Mouse (Mus musculus) midbrain, embryonic 15.5 days (tissue): ENCODE measurements at regions not wholly inside any gene's neighbourhood (a gene's known extent, or its start where the extent isn't known, plus 50 kb on each side); places are given as distances from the start of the nearest gene placed in this dataset.

Source experiments
- ATAC-seq: fragments of 200-750 bp; cut with Nextera tagmentation; replicated peaks from 2 replicates; pipeline ENCODE4 v1.8.0; 2017; ENCODE audit warnings: moderate TSS enrichment
- H3K27ac ChIP-seq: fragments of 300-500 bp; sonication (generic); 2 replicates; pipeline ENCODE4 v1.5.1; 2015; ENCODE audit warnings: mild to moderate bottlenecking, inconsistent platforms
- H3K27me3 ChIP-seq: fragments of 300-500 bp; sonication (generic); replicated peaks from 2 replicates; pipeline ENCODE4 v1.6.1; 2015; ENCODE audit warnings: inconsistent platforms
- H3K36me3 ChIP-seq: fragments of 300-500 bp; sonication (generic); replicated peaks from 2 replicates; pipeline ENCODE4 v1.6.1; 2015; ENCODE audit warnings: inconsistent platforms
- H3K4me1 ChIP-seq: fragments of 300-500 bp; sonication (generic); 2 replicates; pipeline ENCODE4 v1.6.1; 2015; ENCODE audit warnings: inconsistent platforms
- H3K4me2 ChIP-seq: fragments of 300-500 bp; sonication (generic); 2 replicates; pipeline ENCODE4 v1.6.1; 2015; ENCODE audit warnings: inconsistent platforms, mild to moderate bottlenecking, moderate library complexity
- H3K4me3 ChIP-seq: fragments of 300-500 bp; sonication (generic); 2 replicates; pipeline ENCODE4 v1.5.1; 2015; ENCODE audit warnings: mild to moderate bottlenecking, inconsistent platforms
- H3K9ac ChIP-seq: fragments of 300-500 bp; sonication (generic); 2 replicates; pipeline ENCODE4 v1.6.1; 2015; ENCODE audit warnings: mild to moderate bottlenecking, inconsistent platforms
- H3K9me3 ChIP-seq: fragments of 300-500 bp; sonication (generic); 2 replicates; pipeline ENCODE4 v1.6.1; 2016; ENCODE audit warnings: inconsistent platforms
- WGBS: fragments of 180-500 bp; shearing (Covaris S2); methylation state at CpG from one replicate; pipeline ENCODE4 v1.1.7; 2015; ENCODE audit warnings: mixed read lengths; 5-methylcytosine and 5-hydroxymethylcytosine counted together

- Histone ChIP-seq H3K27ac (no peak overlapping the region), H3K9me3 (no peaks in the 10 kb centered on the region), H3K4me1 (no peaks in the 10 kb centered on the region), H3K4me3 (no peak overlapping the region), H3K4me2 (no peak overlapping the region), H3K36me3 (no peaks in the 10 kb centered on the region), H3K27me3 (no peaks in the 10 kb centered on the region), H3K9ac (no peak overlapping the region)
- WGBS, result 75% methylated on average over 14 of the region's 14 CpGs
- no peak for ATAC-seq
Observed at GRCm38 (mm10) chr19:53476768-53477547, 52.0 kb upstream of the Dusp5 start.

- Histone ChIP-seq H3K4me2 (no peak overlapping the region), H3K9me3 (0 out of 2 replicates have a peak, but pooled peaks cover 4% of the 10 kb centered on the region), H3K4me1 (no peaks in the 10 kb centered on the region), H3K36me3 (no peaks in the 10 kb centered on the region), H3K9ac (no peak overlapping the region), H3K27ac (no peak overlapping the region), H3K27me3 (no peaks in the 10 kb centered on the region), H3K4me3 (no peak overlapping the region)
- 57% methylated on average over 7 of the region's 7 CpGs for WGBS
- ATAC-seq, result no peak
Observed at GRCm38 (mm10) chr19:53469256-53469655, 59.7 kb upstream of the Dusp5 start.

- H3K36me3 ChIP-seq, result no peaks in the 10 kb centered on the region
- 0 out of 2 replicates have a peak, but pooled peaks cover 4% of the 10 kb centered on the region for H3K9me3 ChIP-seq
- no peak for ATAC-seq
- no peak overlapping the region for H3K4me2 ChIP-seq
- H3K9ac ChIP-seq, result no peak overlapping the region
- peaks cover 11% of the 10 kb centered on the region for H3K4me1 ChIP-seq
- H3K27ac ChIP-seq, result no peak overlapping the region
- H3K27me3 ChIP-seq, result 0 out of 2 replicates have a peak, but pooled peaks cover 2% of the 10 kb centered on the region
- WGBS, result 91% methylated on average over 5 of the region's 5 CpGs
- no peak overlapping the region for H3K4me3 ChIP-seq
Observed at GRCm38 (mm10) chr19:53464681-53465080, 64.2 kb upstream of the Dusp5 start.

GRCm38 (mm10) chr19:53464135-53464534 lies 64.8 kb upstream of the Dusp5 start:
- no peak overlapping the region for H3K4me2 ChIP-seq
- no peaks in the 10 kb centered on the region for H3K36me3 ChIP-seq
- H3K4me1 ChIP-seq, result peaks cover 16% of the 10 kb centered on the region
- 0 out of 2 replicates have a peak, but pooled peaks cover 2% of the 10 kb centered on the region for H3K27me3 ChIP-seq
- ATAC-seq, result no peak
- no peak overlapping the region for H3K27ac ChIP-seq
- 0 out of 2 replicates have a peak, but pooled peaks cover 4% of the 10 kb centered on the region for H3K9me3 ChIP-seq
- H3K4me3 ChIP-seq, result no peak overlapping the region
- 82% methylated on average over 3 of the region's 3 CpGs for WGBS
- no peak overlapping the region for H3K9ac ChIP-seq

- Histone ChIP-seq H3K4me3 (no peak overlapping the region), H3K9me3 (0 out of 2 replicates have a peak, but pooled peaks cover 1% of the 10 kb centered on the region), H3K4me1 (peaks cover 22% of the 10 kb centered on the region), H3K27ac (no peak overlapping the region), H3K9ac (no peak overlapping the region), H3K27me3 (0 out of 2 replicates have a peak, but pooled peaks cover 2% of the 10 kb centered on the region), H3K4me2 (no peak overlapping the region), H3K36me3 (no peaks in the 10 kb centered on the region)
- 65% methylated on average over 17 of the region's 17 CpGs for WGBS
- ATAC-seq, result no peak
Observed at GRCm38 (mm10) chr19:53461025-53462015, 67.6 kb upstream of the Dusp5 start.

GRCm38 (mm10) chr19:53460312-53461024 lies 68.4 kb upstream of the Dusp5 start:
- Histone ChIP-seq H3K4me2 (peak overlapping the region; percentile 14), H3K27ac (no peak overlapping the region), H3K9ac (no peak overlapping the region), H3K27me3 (0 out of 2 replicates have a peak, but pooled peaks cover 2% of the 10 kb centered on the region), H3K9me3 (no peaks in the 10 kb centered on the region), H3K4me3 (no peak overlapping the region), H3K36me3 (no peaks in the 10 kb centered on the region), H3K4me1 (peaks cover 22% of the 10 kb centered on the region)
- 5% methylated on average over 19 of the region's 19 CpGs for WGBS
- ATAC-seq, result no peak

DNA sequence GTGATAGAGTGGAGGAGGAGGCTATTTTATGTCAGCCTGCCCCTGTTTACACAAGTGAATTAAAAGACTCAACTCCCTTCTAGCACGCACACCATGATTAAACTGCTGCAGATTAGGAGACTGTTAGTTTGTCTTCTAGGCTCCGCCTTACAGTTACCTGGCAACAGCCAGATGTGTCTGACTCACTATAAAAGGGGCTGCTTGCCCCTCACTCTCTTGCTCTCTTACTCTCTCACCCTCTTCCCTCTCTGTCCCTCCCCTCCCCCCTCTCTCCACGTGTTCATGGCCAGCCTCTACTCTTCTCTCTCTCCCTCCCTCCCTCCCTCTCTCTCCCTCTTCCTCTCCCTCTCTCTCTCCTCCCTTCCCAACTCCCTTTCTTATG lies 69.0 kb upstream of the Smndc1 start:
- peak; percentile 81 for ATAC-seq
- Histone ChIP-seq H3K4me3 (no peak overlapping the region), H3K4me1 (peaks cover 22% of the 10 kb centered on the region), H3K9me3 (no peaks in the 10 kb centered on the region), H3K27ac (peak overlapping the region; percentile 68; the same call in 1 of the 2 replicates), H3K4me2 (peak overlapping the region; percentile 20; the same call in 1 of the 2 replicates), H3K27me3 (0 out of 2 replicates have a peak, but pooled peaks cover 2% of the 10 kb centered on the region), H3K36me3 (no peaks in the 10 kb centered on the region), H3K9ac (no peak overlapping the region)
- 11% methylated on average over 3 of the region's 3 CpGs for WGBS

- H3K4me2 ChIP-seq, result peak overlapping the region; percentile 20; the same call in 1 of the 2 replicates
- no peaks in the 10 kb centered on the region for H3K9me3 ChIP-seq
- H3K9ac ChIP-seq, result no peak overlapping the region
- peak; percentile 50 for ATAC-seq
- peak overlapping the region; percentile 68 for H3K27ac ChIP-seq
- 48% methylated on average over 10 of the region's 10 CpGs for WGBS
- no peak overlapping the region for H3K4me3 ChIP-seq
- 0 out of 2 replicates have a peak, but pooled peaks cover 2% of the 10 kb centered on the region for H3K27me3 ChIP-seq
- H3K4me1 ChIP-seq, result peaks cover 22% of the 10 kb centered on the region
- H3K36me3 ChIP-seq, result no peaks in the 10 kb centered on the region
Observed at GRCm38 (mm10) chr19:53458770-53459406, 68.5 kb upstream of the Smndc1 start.

- no peak overlapping the region for H3K4me3 ChIP-seq
- no peak overlapping the region for H3K27ac ChIP-seq
- H3K27me3 ChIP-seq, result 0 out of 2 replicates have a peak, but pooled peaks cover 1% of the 10 kb centered on the region
- H3K4me2 ChIP-seq, result no peak overlapping the region
- no peak for ATAC-seq
- WGBS, result 90% methylated on average over 5 of the region's 5 CpGs
- no peak overlapping the region for H3K9ac ChIP-seq
- H3K9me3 ChIP-seq, result no peaks in the 10 kb centered on the region
- H3K36me3 ChIP-seq, result no peaks in the 10 kb centered on the region
- peaks cover 23% of the 10 kb centered on the region for H3K4me1 ChIP-seq
Observed at GRCm38 (mm10) chr19:53456681-53457080, 66.3 kb upstream of the Smndc1 start.

- no peaks in the 10 kb centered on the region for H3K36me3 ChIP-seq
- H3K4me1 ChIP-seq, result peaks cover 13% of the 10 kb centered on the region
- ATAC-seq, result no peak
- no peak overlapping the region for H3K4me3 ChIP-seq
- H3K27ac ChIP-seq, result no peak overlapping the region
- H3K4me2 ChIP-seq, result no peak overlapping the region
- H3K27me3 ChIP-seq, result no peaks in the 10 kb centered on the region
- H3K9ac ChIP-seq, result no peak overlapping the region
- WGBS, result 87% methylated on average over 4 of the region's 4 CpGs
- H3K9me3 ChIP-seq, result no peaks in the 10 kb centered on the region
Observed at GRCm38 (mm10) chr19:53454571-53454970, 64.2 kb upstream of the Smndc1 start.

GRCm38 (mm10) chr19:53454059-53454458 lies 63.7 kb upstream of the Smndc1 start:
- Histone ChIP-seq H3K4me1 (peaks cover 8% of the 10 kb centered on the region), H3K9me3 (no peaks in the 10 kb centered on the region), H3K27ac (no peak overlapping the region), H3K9ac (no peak overlapping the region), H3K4me3 (no peak overlapping the region), H3K27me3 (no peaks in the 10 kb centered on the region), H3K36me3 (no peaks in the 10 kb centered on the region), H3K4me2 (no peak overlapping the region)
- WGBS, result 70% methylated on average over 3 of the region's 3 CpGs
- ATAC-seq, result no peak
